Mouse (Mus musculus) adipose tissue, adult 10 weeks (tissue): Measurements from ENCODE around the gene Ier5l. TPM values are rescaled to one million over a fixed set of nuclear protein-coding genes. Genes with fewer than 3 reads are reported as not detected.

ENCODE experiments used
- polyA plus RNA-seq: library from polyadenylated mRNA; stranded (reverse); fragments of 350-450 nt; fragmentation: Illumina TruSeq; extraction: RNeasy Lipid Tissue Mini Kit (QIAGEN cat#74804); gene quantifications from one replicate; pipeline ENCODE4 v1.2.3, GENCODE M21; 2014; ENCODE audit warnings: low read depth, low replicate concordance

Gene Ier5l
- polyA plus RNA-seq: 2.3 TPM

GRCm38 (mm10) chr2:30474039-30474438 lies at the start of gene Ier5l:
Gene Ier5l (minus strand): TSS chr2:30474219.

Other genes with a start within 250 kb of the Ier5l start
- gene Lrrc8a, start 236.5 kb downstream of the Ier5l start, polyA plus RNA-seq: 13.3 TPM
- gene Gm28035, start 233.7 kb downstream of the Ier5l start, polyA plus RNA-seq: 2.3 TPM
- 56.8 TPM for gene Phyhd1, start 208.0 kb downstream of the Ier5l start, polyA plus RNA-seq
- gene Gm28038, start 193.2 kb downstream of the Ier5l start, polyA plus RNA-seq: not detected
- gene Dolk, start 187.9 kb downstream of the Ier5l start, polyA plus RNA-seq: 34.9 TPM
- gene Nup188, start 187.8 kb downstream of the Ier5l start, polyA plus RNA-seq: 21.8 TPM
- 208 TPM for gene Sh3glb2, start 114.9 kb downstream of the Ier5l start, polyA plus RNA-seq
- gene Miga2, start 110.0 kb downstream of the Ier5l start, polyA plus RNA-seq: 39.4 TPM
- gene Dolpp1, start 82.0 kb downstream of the Ier5l start, polyA plus RNA-seq: 24.6 TPM
- gene Crat, start 58.4 kb downstream of the Ier5l start, polyA plus RNA-seq: 104 TPM
- 140 TPM for gene Ptpa, start 58.2 kb downstream of the Ier5l start, polyA plus RNA-seq
- 3.0 TPM for gene Cstad, start 120.8 kb upstream of the Ier5l start, polyA plus RNA-seq